Mouse (Mus musculus) embryonic facial prominence, embryonic 12.5 days (tissue): ENCODE data around the gene Tbc1d23. TPM values are rescaled to one million over a fixed set of nuclear protein-coding genes. Genes with fewer than 3 reads are reported as not detected.

Source experiments
- ATAC-seq: fragments of 200-750 bp; cut with Nextera tagmentation; 2 replicates; pipeline ENCODE4 v1.8.0; 2017; ENCODE audit not compliant: insufficient number of reproducible peaks, insufficient read depth, low FRiP score, low TSS enrichment
- H3K27ac ChIP-seq: fragments of 300-500 bp; sonication (generic); 2 replicates; pipeline ENCODE4 v1.5.1; 2016; ENCODE audit warnings: mild to moderate bottlenecking
- H3K27me3 ChIP-seq: fragments of 300-500 bp; sonication (generic); 2 replicates; pipeline ENCODE4 v1.6.1; 2016; ENCODE audit warnings: mild to moderate bottlenecking, moderate library complexity
- H3K36me3 ChIP-seq: fragments of 300-500 bp; sonication (generic); 2 replicates; pipeline ENCODE4 v1.6.1; 2016; ENCODE audit warnings: mild to moderate bottlenecking
- H3K4me1 ChIP-seq: fragments of 300-500 bp; sonication (generic); 2 replicates; pipeline ENCODE4 v1.6.1; 2016
- H3K4me2 ChIP-seq: fragments of 300-500 bp; sonication (generic); replicated peaks from 2 replicates; pipeline ENCODE4 v1.6.1; 2016; ENCODE audit warnings: mild to moderate bottlenecking, moderate library complexity
- H3K4me3 ChIP-seq: fragments of 300-500 bp; sonication (generic); 2 replicates; pipeline ENCODE4 v1.5.1; 2016; ENCODE audit warnings: mild to moderate bottlenecking
- H3K9ac ChIP-seq: fragments of 300-500 bp; sonication (generic); 2 replicates; pipeline ENCODE4 v1.6.1; 2016; ENCODE audit warnings: mild to moderate bottlenecking, moderate library complexity
- H3K9me3 ChIP-seq: fragments of 300-500 bp; sonication (generic); 2 replicates; pipeline ENCODE4 v1.6.1; 2016; ENCODE audit warnings: mild to moderate bottlenecking, moderate library complexity
- WGBS: fragments of 180-500 bp; shearing (Covaris S2); methylation state at CpG from one replicate; pipeline ENCODE4 v1.1.7; 2016; 5-methylcytosine and 5-hydroxymethylcytosine counted together
- polyA plus RNA-seq: library from polyadenylated mRNA; unstranded; fragments of >200 nt; fragmentation: Nextera tagmentation; extraction: Ambion mirVana; gene quantifications from 2 replicates; pipeline ENCODE4 v1.2.1, GENCODE M21; 2016

Gene Tbc1d23
- polyA plus RNA-seq, 1 experiment from 2014 or later = 32.6 TPM

GRCm38 (mm10) chr16:57120913-57121815 is 110.1 kb downstream of the Tbc1d23 start, which contains the start of gene Tomm70a:
TSS of gene Tomm70a (plus strand) at chr16:57121703.
- no peaks in the 10 kb centered on the region for H3K27me3 ChIP-seq
- ATAC-seq = peak; percentile 99
- under 1% methylated on average over 37 of the region's 37 CpGs for WGBS

More at GRCm38 (mm10) chr16:57120913-57121815, 110.1 kb downstream of the Tbc1d23 start, which contains the start of gene Tomm70a:
- Histone ChIP-seq H3K4me2 (peak within 1 kb of the TSS; percentile 79), H3K9ac (peak within 1 kb of the TSS; percentile 96), H3K36me3 (no peaks in the 10 kb centered on the region), H3K4me1 (peaks cover 18% of the 10 kb centered on the region), H3K27ac (peak within 1 kb of the TSS; percentile 92), H3K4me3 (peak within 1 kb of the TSS; percentile 98), H3K9me3 (no peaks in the 10 kb centered on the region)

Other genes starting within 250 kb of the Tbc1d23 start
- 0.04 TPM in 1 of 2 replicates, not detected in the other for gene Tmem45a2, start 160.1 kb downstream of the Tbc1d23 start, polyA plus RNA-seq
- gene Tomm70a, start 109.8 kb downstream of the Tbc1d23 start, polyA plus RNA-seq = 58.4 and 61.1 TPM in 2 replicates
- 77.2 and 77.7 TPM in 2 replicates for gene Nit2, start 64.2 kb downstream of the Tbc1d23 start, polyA plus RNA-seq
- gene Tmem30c, start 61.4 kb upstream of the Tbc1d23 start, polyA plus RNA-seq = 0.14 TPM in 1 of 2 replicates, not detected in the other
- 24.2 and 27.4 TPM in 2 replicates for gene Filip1l, start 121.6 kb upstream of the Tbc1d23 start, polyA plus RNA-seq